Mouse (Mus musculus) megakaryocyte, embryonic 14.5 days (primary cell): ENCODE measurements around the gene Mrps35.

Experiments used
- FLI1 ChIP-seq: IDR thresholded peaks from 2 replicates; pipeline ENCODE4 v1.6.1; 2012; ENCODE audit warnings: low read length, inconsistent platforms, mixed read lengths
- GATA1 ChIP-seq: IDR thresholded peaks from 3 replicates; pipeline ENCODE4 v1.6.1; 2012; ENCODE audit warnings: mixed read lengths, low read length, inconsistent platforms, borderline replicate concordance

DNA sequence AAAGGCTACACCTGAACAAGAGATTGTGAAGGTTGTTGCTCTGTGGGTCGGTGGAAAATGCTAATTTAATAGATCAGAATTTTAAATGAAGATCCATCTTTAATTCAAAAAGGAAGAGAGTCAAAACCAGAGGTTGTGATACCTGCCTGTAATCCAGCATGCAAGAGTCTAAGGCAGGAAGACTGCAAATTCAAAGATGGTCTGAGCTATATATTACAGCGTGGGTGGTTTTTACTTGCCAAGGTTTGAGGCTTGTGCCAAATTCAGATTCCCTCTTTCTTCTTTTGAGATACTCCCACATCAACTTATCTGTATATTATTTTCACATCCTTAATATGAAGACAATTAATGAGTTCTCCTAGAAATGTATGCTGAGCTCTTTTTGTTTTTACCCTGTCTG is 14.2 kb upstream of the Mrps35 start:
- TF ChIP-seq GATA1 (no peak), FLI1 (no peak)
